Mouse (Mus musculus) MEL (cell line): ENCODE data around the gene Ttll8. TPM values are rescaled to one million over a fixed set of nuclear protein-coding genes. Genes with fewer than 3 reads are reported as not detected.
A peak's percentile ranks its signal among the peaks of the same experiment; 100 is the strongest.

ENCODE experiments used
- DNase-seq: peaks from one replicate; pipeline ENCODE4 v3.0.0; 2011; ENCODE audit warnings: low read depth, low spot score
- H3K27ac ChIP-seq: 2 replicates; pipeline ENCODE4 v1.5.1; 2012; ENCODE audit warnings: low read depth, mild to moderate bottlenecking, control low read depth, low read length, moderate library complexity; ENCODE audit not compliant: control insufficient read depth
- H3K27me3 ChIP-seq, 2 experiments: fragments of 150-350 bp in 1 of 2; sonication (generic) in 1 of 2; 2 replicates each; pipeline ENCODE4 v1.6.1; 2012; ENCODE audit warnings: low read length in 2 of 2, mild to moderate bottlenecking in 2 of 2, improper control_type of control experiment in 1 of 2, moderate library complexity in 1 of 2; ENCODE audit not compliant: insufficient read depth in 2 of 2, control insufficient read depth in 1 of 2
- H3K36me3 ChIP-seq, 2 experiments: 2 replicates each; pipeline ENCODE4 v1.6.1; 2012 to 2014; ENCODE audit warnings: low read length in 2 of 2, improper control_type of control experiment in 1 of 2, inconsistent platforms in 1 of 2, mild to moderate bottlenecking in 1 of 2; ENCODE audit not compliant: insufficient read depth in 2 of 2, control insufficient read depth in 1 of 2
- H3K4me1 ChIP-seq, 2 experiments: fragments of 150-350 bp in 1 of 2; sonication (generic) in 1 of 2; 2 replicates each; pipeline ENCODE4 v1.6.1; 2012; ENCODE audit warnings: low read length in 2 of 2, improper control_type of control experiment in 1 of 2, mild to moderate bottlenecking in 1 of 2; ENCODE audit not compliant: insufficient read depth in 2 of 2, control insufficient read depth in 1 of 2
- H3K4me3 ChIP-seq, 2 experiments: fragments of 150-350 bp in 1 of 2; sonication (generic) in 1 of 2; 2 replicates each; pipeline ENCODE4 v1.5.1; 2012; ENCODE audit warnings: low read depth in 2 of 2, low read length in 2 of 2, mild to moderate bottlenecking in 2 of 2, moderate library complexity in 2 of 2, control low read depth in 1 of 2, improper control_type of control experiment in 1 of 2; ENCODE audit not compliant: control insufficient read depth in 1 of 2, insufficient read depth in 1 of 2
- H3K79me2 ChIP-seq: 2 replicates; pipeline ENCODE4 v1.6.1; 2012; ENCODE audit warnings: mild to moderate bottlenecking, low read length, moderate library complexity; ENCODE audit not compliant: control insufficient read depth, poor library complexity, insufficient read depth
- H3K9ac ChIP-seq: 2 replicates; pipeline ENCODE4 v1.6.1; 2012; ENCODE audit warnings: low read depth, mild to moderate bottlenecking, control low read depth, low read length, moderate library complexity; ENCODE audit not compliant: control insufficient read depth, poor library complexity, severe bottlenecking
- H3K9me3 ChIP-seq: fragments of 150-350 bp; sonication (generic); replicated peaks from 2 replicates; pipeline ENCODE4 v1.6.1; 2012; ENCODE audit warnings: mild to moderate bottlenecking, low read length, improper control_type of control experiment, moderate library complexity; ENCODE audit not compliant: insufficient read depth
- CHD2 ChIP-seq: IDR thresholded peaks from 2 replicates; pipeline ENCODE4 v1.6.1; 2011; ENCODE audit warnings: low read length, improper control_type of control experiment
- CTCF ChIP-seq, 3 experiments: IDR thresholded peaks in 2 of 3; conservative IDR thresholded peaks in 1 of 3; 2 replicates each; pipeline ENCODE4 v1.5.1; 2011 to 2012; ENCODE audit warnings: low read length in 3 of 3, low read depth in 2 of 3, mild to moderate bottlenecking in 2 of 3, improper control_type of control experiment in 1 of 3, inconsistent platforms in 1 of 3, mixed read lengths in 1 of 3, moderate library complexity in 1 of 3; ENCODE audit not compliant: control insufficient read depth in 1 of 3, insufficient read depth in 1 of 3, poor library complexity in 1 of 3, severe bottlenecking in 1 of 3
- ETS1 ChIP-seq: IDR thresholded peaks from 2 replicates; pipeline ENCODE4 v1.6.1; 2012; ENCODE audit warnings: low read depth, mild to moderate bottlenecking, inconsistent platforms, low read length, improper control_type of control experiment, moderate library complexity
- GABPA ChIP-seq: IDR thresholded peaks from 2 replicates; pipeline ENCODE4 v1.6.1; 2012; ENCODE audit warnings: low read depth, mild to moderate bottlenecking, inconsistent platforms, low read length, improper control_type of control experiment, moderate library complexity
- GATA1 ChIP-seq: IDR thresholded peaks from 2 replicates; pipeline ENCODE4 v1.6.1; 2011; ENCODE audit warnings: low read depth, low read length, improper control_type of control experiment
- HCFC1 ChIP-seq: IDR thresholded peaks from 2 replicates; pipeline ENCODE4 v1.6.1; 2012; ENCODE audit warnings: low read depth, mild to moderate bottlenecking, inconsistent platforms, low read length, improper control_type of control experiment, moderate library complexity
- JUND ChIP-seq: IDR thresholded peaks from 2 replicates; pipeline ENCODE4 v1.6.1; 2011; ENCODE audit warnings: low read depth, mild to moderate bottlenecking, improper control_type of control experiment, low read length
- KAT2A ChIP-seq: conservative IDR thresholded peaks from 2 replicates; pipeline ENCODE4 v1.6.1; 2012; ENCODE audit warnings: low read depth, low read length, improper control_type of control experiment, inconsistent platforms
- MAX ChIP-seq: IDR thresholded peaks from 2 replicates; pipeline ENCODE4 v1.6.1; 2011; ENCODE audit warnings: low read length, improper control_type of control experiment
- MAZ ChIP-seq: IDR thresholded peaks from 2 replicates; pipeline ENCODE4 v1.6.1; 2012; ENCODE audit warnings: low read depth, mild to moderate bottlenecking, inconsistent platforms, low read length, improper control_type of control experiment
- MEF2A ChIP-seq: IDR thresholded peaks from 2 replicates; pipeline ENCODE4 v1.6.1; 2014; ENCODE audit warnings: low read depth, mild to moderate bottlenecking, inconsistent platforms, low read length, improper control_type of control experiment; ENCODE audit not compliant: poor library complexity, insufficient replicate concordance, severe bottlenecking; ENCODE audit errors: extremely low read depth
- MXI1 ChIP-seq: IDR thresholded peaks from 2 replicates; pipeline ENCODE4 v1.6.1; 2011; ENCODE audit warnings: mild to moderate bottlenecking, low read depth, low read length, improper control_type of control experiment
- MYB ChIP-seq: IDR thresholded peaks from 2 replicates; pipeline ENCODE4 v1.6.1; 2011; ENCODE audit warnings: mild to moderate bottlenecking, low read depth, low read length, improper control_type of control experiment
- MYC ChIP-seq: IDR thresholded peaks from 2 replicates; pipeline ENCODE4 v1.6.1; 2011; ENCODE audit warnings: low read depth, mild to moderate bottlenecking, low read length, improper control_type of control experiment, moderate library complexity
- NRF1 ChIP-seq: IDR thresholded peaks from 2 replicates; pipeline ENCODE4 v1.6.1; 2014; ENCODE audit warnings: low read depth, mild to moderate bottlenecking, inconsistent platforms, low read length, improper control_type of control experiment, moderate library complexity; ENCODE audit not compliant: poor library complexity, insufficient read depth, severe bottlenecking
- POLR2A ChIP-seq, 2 experiments: IDR thresholded peaks; 2 replicates each; pipeline ENCODE4 v1.6.1; 2011 to 2012; ENCODE audit warnings: low read length in 2 of 2, mild to moderate bottlenecking in 2 of 2, control low read depth in 1 of 2, improper control_type of control experiment in 1 of 2, low read depth in 1 of 2, moderate library complexity in 1 of 2; ENCODE audit not compliant: control insufficient read depth in 1 of 2, insufficient read depth in 1 of 2, poor library complexity in 1 of 2
- SIN3A ChIP-seq: IDR thresholded peaks from 2 replicates; pipeline ENCODE4 v1.6.1; 2012; ENCODE audit warnings: low read length, improper control_type of control experiment, inconsistent platforms
- SMC3 ChIP-seq: IDR thresholded peaks from 2 replicates; pipeline ENCODE4 v1.6.1; 2011; ENCODE audit warnings: low read depth, low read length, improper control_type of control experiment
- TAL1 ChIP-seq: IDR thresholded peaks from 2 replicates; pipeline ENCODE4 v1.6.1; 2012; ENCODE audit warnings: mild to moderate bottlenecking, inconsistent platforms, low read length, moderate library complexity, mixed read lengths
- TBP ChIP-seq: IDR thresholded peaks from 2 replicates; pipeline ENCODE4 v1.8.0; 2011; ENCODE audit warnings: low read depth, low read length, improper control_type of control experiment
- UBTF ChIP-seq: IDR thresholded peaks from 2 replicates; pipeline ENCODE4 v1.6.1; 2012; ENCODE audit warnings: low read depth, mild to moderate bottlenecking, inconsistent platforms, low read length, improper control_type of control experiment, moderate library complexity, borderline replicate concordance; ENCODE audit not compliant: insufficient read depth
- USF2 ChIP-seq, 2 experiments: IDR thresholded peaks; 2 replicates each; pipeline ENCODE4 v1.6.1; 2011 to 2012; ENCODE audit warnings: improper control_type of control experiment in 2 of 2, low read length in 2 of 2, borderline replicate concordance in 1 of 2, inconsistent platforms in 1 of 2, low read depth in 1 of 2, mild to moderate bottlenecking in 1 of 2; ENCODE audit not compliant: insufficient read depth in 1 of 2
- ZMIZ1 ChIP-seq: IDR thresholded peaks from 2 replicates; pipeline ENCODE4 v1.6.1; 2012; ENCODE audit warnings: low read depth, mild to moderate bottlenecking, inconsistent platforms, low read length, improper control_type of control experiment, moderate library complexity
- ZNF384 ChIP-seq: IDR thresholded peaks from 2 replicates; pipeline ENCODE4 v1.6.1; 2012; ENCODE audit warnings: low read depth, mild to moderate bottlenecking, inconsistent platforms, low read length, improper control_type of control experiment
- polyA plus RNA-seq, 2 experiments: library from polyadenylated mRNA; stranded (reverse) in 1 of 2; unstranded in 1 of 2; fragments of >175 nt in 1 of 2; fragments of >200 nt in 1 of 2; gene quantifications; 2 replicates each; pipeline versions ENCODE4 v1.2.1 to v1.2.4; 2012; ENCODE audit warnings: low replicate concordance in 2 of 2, low read depth in 1 of 2; ENCODE audit not compliant: insufficient read length in 2 of 2, insufficient read depth in 1 of 2, missing spikeins in 1 of 2
- total RNA-seq: library from RNA; depleted of rRNA; stranded (reverse); fragments of 300-350 nt; gene quantifications from 2 replicates; pipeline ENCODE4 v1.2.3, GENCODE M21; 2012

Ttll8 gene
- total and polyA plus RNA-seq, 3 experiments = not detected

GRCm38 (mm10) chr15:88863695-88864231 lies 90.5 kb downstream of the Ttll8 start (continued):
- TF ChIP-seq ZMIZ1 = no peak

- TF ChIP-seq CTCF (IDR thresholded peaks at IDR 0.05 in 2 of 3, conservative IDR thresholded peaks at IDR 0.05 in 1 of 3; ENCODE audit: control insufficient read depth in 1 of 3, insufficient read depth in 1 of 3, low read depth in 2 of 3, low read length in 3 of 3, poor library complexity in 1 of 3, severe bottlenecking in 1 of 3) = no peak
- no peak for TF ChIP-seq GABPA
- TF ChIP-seq NRF1 = 0 out of 2 replicates have a peak, but pooled peaks have one; percentile 11
- TF ChIP-seq MAX = peak; percentile 59; the same call in 1 of the 2 replicates
- TF ChIP-seq UBTF = 0 out of 2 replicates have a peak, but pooled peaks have one; percentile 40
- TF ChIP-seq MXI1 = peak; percentile 22; the same call in 1 of the 2 replicates
- TF ChIP-seq MAZ = no peak
- TF ChIP-seq POLR2A (IDR thresholded peaks at IDR 0.05; ENCODE audit: control insufficient read depth in 1 of 2, insufficient read depth in 1 of 2, low read depth in 1 of 2, low read length in 2 of 2, poor library complexity in 1 of 2) = peak in 1 of 2 experiments; percentile 31; a peak in 1 of 4 replicates
- Histone ChIP-seq H3K27me3 (no peaks in the 10 kb centered on the region), H3K4me1 (peaks cover 0 to 11% of the 10 kb centered on the region in 2 experiments; a peak in 2 of 4 replicates), H3K27ac (peak overlapping the region; percentile 24; the same call in 1 of the 2 replicates), H3K4me3 (peak overlapping the region; percentile 65 to 78), H3K9me3 (no peaks in the 10 kb centered on the region), H3K79me2 (peaks cover 23% of the 10 kb centered on the region), H3K36me3 (peaks cover 2 to 8% of the 10 kb centered on the region in 2 experiments; a peak in 2 of 4 replicates), H3K9ac (peak overlapping the region; percentile 88)
- peak; percentile 67 for DNase-seq
Observed at GRCm38 (mm10) chr15:88862881-88863694, 91.1 kb downstream of the Ttll8 start.

- Histone ChIP-seq H3K9me3 (no peaks in the 10 kb centered on the region), H3K27me3 (no peaks in the 10 kb centered on the region), H3K4me1 (peaks cover 0 to 11% of the 10 kb centered on the region in 2 experiments; a peak in 2 of 4 replicates), H3K9ac (peak within 1 kb of the TSS; percentile 88), H3K79me2 (peaks cover 23% of the 10 kb centered on the region), H3K4me3 (peak within 1 kb of the TSS; percentile 65 to 78), H3K36me3 (peaks cover 2 to 8% of the 10 kb centered on the region in 2 experiments; a peak in 2 of 4 replicates), H3K27ac (peak within 1 kb of the TSS; percentile 81)
- DNase-seq = peak; percentile 99
- TF ChIP-seq MYB (no peak), GATA1 (no peak), SIN3A (peak; percentile 84), GABPA (no peak), TAL1 (no peak), ZNF384 (no peak), MEF2A (no peak), SMC3 (no peak), KAT2A (peak; percentile 75), CHD2 (no peak), CTCF (IDR thresholded peaks at IDR 0.05 in 2 of 3, conservative IDR thresholded peaks at IDR 0.05 in 1 of 3; ENCODE audit: control insufficient read depth in 1 of 3, insufficient read depth in 1 of 3, low read depth in 2 of 3, low read length in 3 of 3, poor library complexity in 1 of 3, severe bottlenecking in 1 of 3) (no peak), TBP (peak; percentile 79), JUND (no peak), USF2 (IDR thresholded peaks at IDR 0.05; ENCODE audit: borderline replicate concordance in 1 of 2, insufficient read depth in 1 of 2, low read depth in 1 of 2, low read length in 2 of 2) (no peak), MYC (peak; percentile 97), ETS1 (peak; percentile 54), HCFC1 (peak; percentile 61)
Observed at GRCm38 (mm10) chr15:88861772-88862622, 92.2 kb downstream of the Ttll8 start, which contains the start of gene Pim3. Pim3 (plus strand) TSS chr15:88862186.
